Mouse (Mus musculus) right cerebral cortex, postnatal 25 days (tissue): Measurements from ENCODE around the gene Rras2.

Experiments used
- DNase-seq: peaks from one replicate; pipeline ENCODE4 v3.0.0; 2022

Rras2 gene

DNA sequence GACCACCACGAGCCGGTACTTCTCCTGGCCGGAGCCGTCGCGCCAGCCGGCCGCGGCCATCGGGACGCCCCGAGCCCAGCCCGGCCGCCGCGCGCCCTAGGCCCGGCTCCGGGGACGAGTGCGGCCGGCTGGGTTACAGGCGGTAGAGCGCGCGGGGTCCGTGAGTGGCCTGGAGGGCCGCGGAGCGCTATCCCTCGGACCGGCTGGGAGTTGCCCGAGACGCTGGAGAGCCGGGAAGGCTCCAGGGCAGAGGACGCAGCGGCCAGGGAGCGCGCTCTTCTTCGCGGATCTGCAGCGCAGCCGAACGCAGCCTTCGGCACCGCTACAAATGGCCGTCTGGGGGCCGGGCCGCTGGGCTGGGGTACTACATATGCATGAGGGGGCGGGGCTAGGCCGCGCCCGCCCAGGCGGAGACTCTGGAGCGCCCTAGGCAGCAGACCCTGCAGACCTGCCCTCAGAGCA is at the start of gene Rras2:
Gene Rras2 (minus strand): TSS at position 338 of the 462 bp plus-strand sequence.
- peak; percentile 89 for DNase-seq

DNA sequence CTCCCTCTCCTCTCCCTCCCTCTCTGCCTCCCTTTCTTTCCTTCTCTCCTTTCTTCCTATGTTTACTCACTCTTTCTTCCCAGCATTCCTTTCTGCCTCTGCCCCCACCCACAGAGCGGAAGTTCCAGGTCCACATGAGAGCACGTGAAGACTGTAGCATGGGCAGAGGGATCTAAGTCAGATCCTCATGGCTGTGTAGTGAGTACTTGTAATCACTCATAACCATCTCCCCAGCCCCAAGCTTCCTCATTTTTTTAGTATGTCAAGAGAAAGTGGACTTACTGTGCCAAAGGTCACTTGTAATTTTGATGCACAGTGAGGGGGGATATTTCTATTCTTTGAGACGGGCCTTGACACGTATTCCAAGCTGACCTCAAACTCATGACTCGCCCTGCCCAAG is 45.4 kb upstream of the Rras2 start:
- no peak for DNase-seq

DNA sequence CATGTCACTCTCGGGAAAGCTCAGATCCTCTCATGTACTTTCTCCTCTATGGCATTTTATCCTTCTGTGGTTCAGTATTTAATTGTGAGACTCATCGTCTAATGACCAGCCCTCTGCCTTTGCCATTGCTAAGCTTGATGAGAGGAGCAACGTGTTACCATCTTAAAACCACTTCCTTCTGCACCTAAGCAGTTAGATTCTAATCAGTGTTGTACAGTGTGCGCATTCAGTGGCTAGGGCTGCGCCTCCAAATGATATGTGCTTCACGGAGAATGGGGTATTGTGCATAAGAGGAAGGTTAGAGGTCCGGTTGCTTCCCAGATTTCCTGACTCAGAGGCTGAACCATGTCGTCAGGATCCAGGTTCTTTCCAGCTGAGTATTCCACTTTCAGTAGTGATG is 43.5 kb upstream of the Rras2 start:
- no peak for DNase-seq

DNA sequence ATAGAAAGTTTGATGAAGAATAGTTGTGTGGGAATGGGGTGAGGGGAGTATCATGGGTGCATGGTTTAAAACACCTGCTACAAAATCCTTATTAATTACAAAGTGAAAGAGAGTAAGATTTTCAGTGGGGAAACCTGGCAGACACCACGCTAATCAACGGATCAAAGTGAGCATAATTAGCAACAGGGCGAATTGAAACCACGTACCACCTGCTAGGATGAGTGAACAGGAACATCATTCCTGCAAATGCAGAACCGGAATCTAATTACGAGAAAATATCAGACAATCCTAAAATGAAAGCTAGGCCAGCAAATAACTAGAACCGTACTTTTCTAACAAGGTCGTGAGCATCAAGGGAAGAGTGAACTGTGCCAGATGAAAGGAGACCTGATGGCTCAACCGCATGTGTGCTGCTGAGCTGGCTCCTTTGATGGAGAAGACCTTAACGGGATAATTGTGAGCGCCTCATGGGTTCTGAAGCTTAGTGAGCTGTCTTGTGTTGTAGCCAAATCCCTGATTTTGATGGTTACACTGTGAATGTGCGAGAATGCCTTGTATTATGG is 40.2 kb upstream of the Rras2 start:
- no peak for DNase-seq

DNA sequence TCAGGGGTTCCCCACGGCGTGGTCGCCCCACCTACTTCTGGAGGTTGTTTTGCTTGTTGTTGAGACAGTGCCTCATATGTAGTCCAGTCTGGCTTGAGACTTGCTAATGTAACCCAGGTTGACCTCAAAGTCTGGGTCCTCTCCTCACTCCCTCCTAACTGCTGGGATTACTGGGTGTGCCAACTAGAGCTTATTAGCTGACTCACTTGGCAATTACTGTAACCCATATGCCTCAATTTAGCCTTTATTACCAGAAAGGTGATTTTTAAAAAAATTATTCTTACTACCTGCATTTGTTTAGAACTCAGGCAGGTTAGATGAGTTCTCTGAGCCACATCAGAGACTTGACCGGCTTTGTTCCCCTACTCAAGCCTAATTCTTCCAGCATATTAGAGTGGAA is 38.8 kb upstream of the Rras2 start:
- DNase-seq: no peak

DNA sequence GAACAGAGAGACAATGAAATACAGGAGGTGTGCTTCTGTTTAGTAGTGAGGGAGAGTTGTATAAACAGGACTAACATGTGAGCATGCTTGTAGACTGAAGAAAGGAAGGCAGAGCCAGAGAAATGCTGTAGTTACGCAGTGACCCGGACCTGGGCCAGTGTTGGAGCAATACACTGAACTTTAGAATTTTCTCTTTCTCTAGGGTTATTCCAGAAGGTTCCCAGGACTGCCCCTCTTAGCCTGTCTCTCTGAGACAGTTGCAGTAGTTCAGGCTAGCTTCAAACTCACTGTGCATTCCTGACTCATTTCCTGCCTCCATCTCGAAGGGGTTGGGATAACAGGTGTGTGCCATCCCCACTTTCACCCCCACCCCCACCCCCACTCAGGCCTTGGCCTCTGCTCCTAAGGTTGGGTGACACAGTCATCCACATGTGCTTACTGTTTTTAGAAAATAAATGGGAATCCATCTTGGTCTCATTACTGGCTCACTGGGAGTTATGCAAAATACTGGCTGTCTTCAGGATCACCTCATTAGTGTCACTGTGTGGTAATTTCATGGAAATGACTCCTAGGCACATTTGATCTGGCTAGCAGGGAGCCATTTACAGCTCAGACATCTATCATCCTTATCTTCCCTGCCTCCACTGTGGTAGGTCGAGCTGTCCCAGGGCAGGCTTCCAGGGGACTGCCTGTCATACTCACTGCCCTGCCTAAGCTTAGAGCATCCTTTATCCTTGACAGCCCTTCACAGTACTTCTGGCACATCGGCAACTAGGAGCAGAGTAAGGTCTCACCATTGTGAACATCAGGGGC is 37.7 kb upstream of the Rras2 start:
- DNase-seq: no peak

DNA sequence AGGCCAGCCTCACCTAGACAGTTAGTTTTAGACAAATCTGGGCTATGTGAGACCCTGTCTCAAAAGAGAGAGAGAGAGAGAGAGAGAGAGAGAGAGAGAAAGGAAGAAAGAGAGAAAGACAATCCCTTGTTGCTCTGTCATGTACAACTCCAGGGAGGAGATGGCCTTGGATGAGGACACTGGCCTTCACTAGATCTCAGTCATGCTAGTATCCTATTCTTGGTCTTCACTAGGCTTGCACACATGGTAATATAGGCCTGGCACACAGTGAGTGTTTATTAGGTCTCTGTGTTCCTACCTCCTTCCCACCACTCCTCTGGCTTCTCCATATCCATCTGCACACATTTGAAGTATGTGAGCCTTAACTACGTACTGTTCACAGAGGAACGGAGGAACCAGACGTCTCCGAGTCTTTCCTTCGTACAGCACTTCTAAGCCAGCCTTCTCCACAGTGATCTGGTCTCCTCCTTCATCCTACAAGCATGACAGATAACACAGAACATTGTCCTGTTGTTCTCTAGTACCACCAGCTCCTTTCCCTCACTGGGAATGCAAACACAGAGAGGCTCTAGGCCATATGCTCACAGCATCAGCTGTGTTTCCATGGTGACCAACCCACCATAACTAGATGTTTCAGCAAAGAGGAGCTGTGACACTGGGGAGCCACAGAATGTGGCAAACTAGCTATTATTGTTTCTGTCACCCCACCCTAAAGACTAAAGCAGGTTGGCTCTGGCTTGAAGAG is 33.6 kb upstream of the Rras2 start:
- peak; percentile 70 for DNase-seq

DNA sequence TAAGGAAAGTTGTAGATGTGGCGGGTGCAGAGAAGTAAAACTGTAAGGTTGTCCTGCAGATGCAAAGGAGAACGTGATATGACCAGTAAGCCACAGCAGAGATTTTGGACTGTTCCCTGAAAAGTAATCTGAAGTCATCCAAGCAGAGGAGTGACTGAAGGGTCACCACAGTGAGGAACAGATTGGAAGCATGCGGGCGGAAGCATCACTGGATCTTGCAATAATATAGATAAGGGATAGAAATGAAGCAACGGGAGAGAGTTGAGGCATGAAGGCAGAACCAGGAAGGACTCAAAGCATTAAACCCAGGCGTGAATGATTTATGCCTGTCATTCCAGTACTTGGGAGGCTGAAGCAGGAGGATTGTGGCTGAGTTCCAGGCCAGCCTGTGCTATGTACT is 32.0 kb upstream of the Rras2 start:
- DNase-seq: no peak

DNA sequence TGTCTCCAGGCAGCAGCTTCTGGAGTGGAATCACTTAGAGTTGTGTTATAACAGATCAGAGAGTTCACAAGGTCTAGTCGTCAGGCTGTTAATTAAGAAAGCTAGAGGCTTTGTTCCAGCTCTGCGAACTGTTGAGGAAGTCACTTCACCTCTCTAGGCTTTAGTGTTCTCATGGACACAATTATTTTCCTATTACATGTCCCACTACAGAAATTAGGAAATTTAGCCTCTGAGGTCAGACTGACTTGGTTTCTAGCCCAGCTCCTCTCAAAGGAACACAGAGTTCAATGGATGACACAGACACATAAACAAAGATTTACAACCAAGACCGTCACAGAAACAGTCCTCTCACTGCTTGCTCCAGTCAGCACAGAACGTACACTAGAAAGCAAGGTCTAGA is 31.6 kb upstream of the Rras2 start:
- no peak for DNase-seq

DNA sequence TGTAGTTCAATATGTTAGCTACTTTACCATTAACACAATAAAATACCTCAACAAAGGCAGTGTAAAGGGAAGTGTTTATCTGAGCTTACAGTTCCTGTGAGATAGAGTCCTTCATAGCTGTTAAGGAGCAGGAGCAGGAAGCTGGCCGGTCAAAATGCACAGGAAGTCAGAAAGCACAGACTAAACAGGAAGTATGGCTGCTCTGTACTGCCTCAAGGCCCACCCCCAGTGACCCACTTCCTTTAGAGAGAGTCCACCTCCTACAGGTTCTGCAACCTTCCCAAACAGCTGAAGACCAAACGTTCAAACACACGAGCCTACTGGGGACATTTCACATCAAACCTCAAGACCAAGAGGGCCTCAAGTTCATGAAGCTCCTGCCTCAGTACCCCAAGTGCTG is 28.3 kb upstream of the Rras2 start:
- no peak for DNase-seq

DNA sequence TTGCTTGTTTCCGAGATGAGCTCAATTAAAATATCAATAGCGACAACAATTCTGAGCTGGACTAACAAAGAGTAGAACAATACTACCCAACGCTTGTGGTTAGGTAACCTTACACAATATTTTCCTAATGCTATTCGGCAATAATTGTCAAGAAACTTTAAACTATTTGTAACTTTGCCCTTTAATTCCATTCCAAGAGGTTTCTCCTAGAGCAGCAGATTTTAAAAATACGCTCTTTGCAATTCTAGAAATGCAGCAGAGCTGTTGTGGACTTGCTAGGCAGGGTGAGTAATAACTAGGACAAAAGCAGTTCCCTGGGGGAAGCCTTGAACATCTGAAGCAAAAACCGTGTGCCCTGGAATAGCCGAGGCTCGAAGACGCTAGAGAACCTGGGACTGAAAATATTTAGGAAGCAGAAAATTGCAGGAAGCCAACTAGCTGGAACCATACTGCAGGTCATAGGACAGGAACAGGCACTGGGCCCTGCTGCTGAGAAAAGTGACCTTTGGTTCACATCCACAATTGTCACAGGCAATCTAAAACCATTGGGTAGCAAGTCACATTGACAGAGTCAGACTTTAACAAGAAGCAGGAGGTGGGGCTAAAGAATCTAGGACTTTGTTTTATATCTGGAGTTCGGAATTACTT is 24.7 kb upstream of the Rras2 start:
- no peak for DNase-seq

DNA sequence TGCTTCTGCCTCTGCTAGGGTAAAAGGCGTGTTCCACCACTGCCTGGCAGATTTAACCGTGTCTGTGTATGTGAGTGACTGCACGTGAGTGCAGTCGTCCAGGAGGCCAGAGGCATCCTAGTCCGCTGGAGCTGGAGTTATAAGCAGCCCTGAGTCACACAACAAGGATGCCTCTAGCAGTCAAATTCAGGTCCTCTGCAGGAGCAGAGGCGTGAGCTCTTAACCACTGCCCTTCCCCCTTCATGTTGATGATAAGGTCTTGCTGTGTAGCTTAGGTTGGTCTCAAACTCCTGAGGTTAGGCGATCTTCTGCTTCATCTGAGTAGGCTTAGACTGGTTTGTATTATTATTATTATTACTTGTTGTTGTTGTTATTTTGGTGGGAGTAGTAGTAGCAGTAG is 22.4 kb upstream of the Rras2 start:
- no peak for DNase-seq

DNA sequence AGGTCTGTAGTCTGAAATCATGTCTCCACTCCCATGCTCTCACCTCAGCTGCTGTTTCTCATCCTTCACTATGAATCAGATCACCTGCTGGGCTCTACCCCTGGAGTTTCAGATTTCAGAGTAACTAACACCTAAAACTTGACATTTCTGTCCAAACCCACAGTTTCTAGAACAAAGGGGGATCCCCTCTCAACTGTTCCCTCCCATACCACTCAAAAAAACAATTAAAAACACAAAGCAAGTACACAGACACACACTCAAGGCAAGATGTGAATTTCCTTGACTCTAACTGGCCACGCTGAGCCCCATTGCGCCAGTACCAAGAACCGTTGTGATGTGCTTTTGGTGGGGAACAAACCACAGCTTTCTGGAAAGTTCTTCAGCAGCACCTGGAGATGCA is 21.8 kb upstream of the Rras2 start:
- no peak for DNase-seq

DNA sequence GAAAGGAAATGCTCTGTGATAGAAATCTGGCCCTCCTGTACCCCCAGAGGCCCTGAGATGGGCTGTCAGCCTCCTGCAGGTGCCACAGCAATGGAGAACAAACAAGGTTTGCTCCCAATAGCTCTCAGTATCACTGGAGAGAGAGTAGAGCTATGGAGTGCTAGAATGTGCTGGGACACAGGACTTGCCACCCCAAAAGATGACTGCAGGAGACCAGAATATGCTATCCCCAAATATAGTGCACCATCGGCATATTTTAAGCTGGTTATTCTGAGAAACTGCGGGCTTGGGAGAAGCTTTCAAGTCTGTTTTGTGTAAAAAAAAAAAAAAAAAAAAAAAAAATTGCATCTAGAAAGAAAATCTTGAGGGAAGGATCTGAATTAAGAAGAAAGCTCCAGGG is 20.7 kb upstream of the Rras2 start:
- DNase-seq: no peak

DNA sequence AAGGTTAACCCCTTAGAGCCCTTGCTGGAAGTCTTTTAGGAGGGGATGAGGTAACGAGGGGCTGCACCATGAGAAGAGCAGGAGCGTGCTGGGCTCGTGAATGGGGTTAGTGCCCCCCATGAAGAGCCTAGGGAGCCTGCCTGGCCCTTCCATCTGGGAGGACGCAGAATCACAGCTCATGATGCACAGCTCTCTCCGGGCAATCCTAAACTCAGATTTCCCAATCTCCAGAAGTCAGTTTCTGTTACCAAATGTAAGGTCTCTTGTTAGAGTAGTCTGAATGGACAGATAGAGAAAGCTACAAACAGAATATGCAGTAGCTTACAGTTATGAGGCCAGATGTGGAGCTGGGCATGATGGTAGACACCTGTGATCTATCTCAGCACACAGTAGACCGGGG is 17.6 kb upstream of the Rras2 start:
- DNase-seq: no peak

DNA sequence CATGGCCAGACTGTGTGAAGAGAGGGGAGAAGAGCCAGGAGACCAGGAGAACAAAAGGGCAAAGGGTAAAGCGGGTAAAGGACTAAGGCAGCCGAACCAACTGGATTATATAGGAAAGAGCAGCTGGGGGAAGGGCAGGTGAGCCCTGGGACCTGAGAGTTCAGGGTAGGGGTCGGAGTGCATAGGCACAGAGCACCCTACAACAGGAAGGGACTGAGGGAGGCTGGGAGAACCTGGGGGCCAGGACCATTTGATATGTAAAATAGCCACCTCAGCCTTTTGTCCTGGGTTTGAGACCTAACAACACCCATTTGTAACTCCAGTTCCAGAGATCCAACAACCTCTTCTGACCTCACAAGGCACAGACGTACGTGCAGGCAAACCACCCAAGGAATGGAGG is 16.4 kb upstream of the Rras2 start:
- DNase-seq: no peak

DNA sequence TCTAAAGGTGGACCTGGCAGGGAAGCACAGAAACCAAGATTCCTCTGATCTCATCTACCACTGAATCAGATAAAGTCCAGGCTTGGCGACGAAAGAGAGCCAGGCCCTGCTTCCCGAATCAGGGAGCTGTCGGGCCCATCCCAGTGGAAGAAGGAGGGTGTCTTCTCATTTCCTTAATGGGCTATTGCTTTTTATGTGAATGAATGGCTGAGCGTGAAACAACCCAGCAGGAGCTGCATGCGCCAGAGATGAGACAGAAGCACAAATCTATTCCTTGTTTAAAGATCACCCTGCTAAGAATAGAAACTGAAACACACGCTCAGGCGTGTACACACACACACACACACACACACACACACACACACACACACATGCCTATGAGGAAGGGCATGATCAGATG is 14.7 kb upstream of the Rras2 start:
- no peak for DNase-seq

DNA sequence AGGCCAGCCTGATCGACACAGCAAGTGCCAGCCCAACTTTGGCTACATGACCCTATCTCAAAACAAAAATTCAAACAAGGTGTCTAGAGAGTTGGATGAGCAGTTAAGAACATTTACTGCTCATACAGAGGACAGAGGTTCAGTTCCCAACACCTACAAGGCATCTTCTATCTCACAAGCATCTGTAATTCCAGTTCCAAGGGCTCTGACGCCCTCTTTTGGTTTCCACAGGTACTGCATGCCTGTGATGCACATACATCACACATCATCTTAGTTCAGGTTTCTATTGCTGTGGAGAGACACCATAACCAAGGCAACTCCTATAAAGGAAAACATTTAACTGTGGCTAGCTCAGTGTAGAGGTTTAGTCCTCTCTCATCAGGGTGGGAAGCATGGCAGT is 11.7 kb upstream of the Rras2 start:
- no peak for DNase-seq

DNA sequence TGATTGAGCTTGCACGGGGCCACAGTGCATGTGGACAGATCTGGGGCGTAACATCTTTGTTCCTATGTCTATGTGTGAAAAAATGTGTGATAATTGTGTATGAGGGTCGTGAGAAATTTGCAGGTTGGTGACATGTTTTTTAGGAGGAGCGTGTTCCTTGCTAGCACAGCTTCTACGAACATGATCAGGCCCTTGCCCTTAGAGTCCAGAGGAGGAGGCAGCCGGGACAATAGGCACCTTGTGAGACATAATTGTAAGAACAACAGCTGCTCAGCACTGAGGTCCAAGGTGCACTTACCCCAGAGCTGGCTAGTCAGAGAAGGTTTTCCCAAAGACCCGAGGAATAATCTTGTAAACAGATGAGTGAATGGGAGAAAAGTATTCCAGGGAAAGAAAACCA is 599 bp upstream of the Rras2 start:
- no peak for DNase-seq

DNA sequence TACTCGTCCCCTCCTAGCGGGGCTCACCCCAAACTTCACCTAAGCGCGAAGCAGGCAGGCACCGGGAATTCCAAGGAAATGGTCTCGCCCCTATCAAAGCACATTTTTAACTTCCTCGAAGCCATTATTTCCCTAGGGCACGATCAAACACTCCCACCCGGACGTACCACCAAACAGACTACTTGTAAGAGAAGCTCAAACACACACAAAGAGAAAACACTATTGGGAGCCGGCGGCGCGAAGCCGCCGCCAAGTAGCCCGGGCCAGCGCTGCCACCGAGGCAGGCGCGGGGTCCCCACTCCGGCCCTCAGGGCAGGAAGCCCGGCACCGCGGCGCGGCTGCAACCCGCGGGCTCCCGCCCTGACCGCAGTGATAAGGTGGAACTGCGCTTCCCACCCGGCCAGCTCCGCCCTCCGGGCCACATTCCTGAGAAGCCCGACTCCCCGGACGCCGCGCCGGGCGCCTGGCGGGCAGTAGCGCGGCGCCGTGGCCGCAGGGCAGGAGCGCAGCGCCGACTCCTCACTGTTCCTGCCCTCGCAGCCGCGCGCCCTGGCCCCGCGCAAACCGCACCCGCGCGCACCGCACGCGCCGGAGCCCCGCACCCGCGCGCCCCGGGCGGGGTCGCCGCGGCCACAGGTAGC is 750 bp downstream of the Rras2 start:
- DNase-seq: peak; percentile 51

DNA sequence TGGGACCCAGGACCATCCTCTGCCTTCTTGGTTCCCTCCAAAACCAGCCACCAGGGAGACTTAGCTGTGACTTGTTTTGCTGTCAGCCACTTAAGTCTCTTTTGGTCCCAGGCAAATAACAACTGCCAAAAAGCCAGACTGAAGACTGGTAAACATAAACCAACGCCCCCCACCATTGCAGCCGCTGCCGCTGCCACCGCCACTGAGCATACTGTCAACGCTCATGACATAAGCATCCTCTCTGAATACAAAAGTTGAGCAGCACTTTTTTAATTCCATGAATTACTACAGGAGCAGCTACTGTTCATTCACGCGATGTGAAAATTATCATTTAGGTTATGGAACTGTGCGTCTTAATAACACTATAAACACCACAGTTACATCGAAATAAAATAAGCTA is 1.6 kb downstream of the Rras2 start:
- no peak for DNase-seq

DNA sequence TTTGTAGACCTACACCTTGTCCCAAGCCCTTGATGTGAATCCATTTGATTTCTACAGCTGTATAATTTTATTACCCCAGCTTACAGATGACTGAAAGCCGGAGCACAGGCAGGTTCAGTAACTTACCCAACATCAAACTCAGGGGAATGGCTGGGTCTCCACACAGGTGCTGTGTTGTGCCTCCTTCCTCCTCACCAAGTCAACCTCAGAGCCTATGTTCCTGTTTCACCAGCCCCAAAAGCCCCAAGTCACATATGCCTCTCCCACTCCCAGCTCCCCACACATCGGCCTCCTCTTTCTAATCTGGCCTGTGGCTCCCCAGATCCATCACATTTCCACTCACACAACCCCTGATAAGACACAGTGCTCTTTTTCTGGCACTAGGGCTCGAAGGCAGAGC is 2.6 kb downstream of the Rras2 start:
- DNase-seq: no peak

DNA sequence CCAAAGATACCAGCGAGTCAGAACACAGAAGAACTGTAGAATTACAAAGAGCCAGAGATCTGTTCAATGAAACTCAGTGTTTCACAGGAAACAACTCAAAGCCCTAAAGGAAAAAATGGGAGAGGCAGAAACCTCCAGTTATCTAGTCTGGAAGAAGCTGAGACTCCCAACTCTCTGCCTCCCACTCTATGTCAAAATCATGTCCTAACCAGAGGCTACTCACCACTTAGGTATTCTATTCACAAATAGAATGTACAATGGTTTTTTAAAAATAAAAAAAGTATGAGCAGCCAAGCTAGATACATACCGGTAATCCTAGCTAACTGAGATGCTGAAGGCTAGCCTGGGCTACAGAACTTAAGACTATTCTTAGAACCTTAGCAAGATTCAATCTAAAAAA is 3.3 kb downstream of the Rras2 start:
- DNase-seq: no peak
